Mouse (Mus musculus) heart, adult 2 months (tissue): Measurements from ENCODE around the gene Hist1h2bh.

Experiments
- CTCF ChIP-seq: fragments of 200-600 bp; IDR thresholded peaks from 2 replicates; pipeline ENCODE4 v1.8.1; 2022; ENCODE audit warnings: antibody characterized with exemption, mild to moderate bottlenecking, moderate library complexity
- POLR2A ChIP-seq: fragments of 200-500 bp; IDR thresholded peaks from 2 replicates; pipeline ENCODE4 v1.6.1; 2011; ENCODE audit warnings: mild to moderate bottlenecking, low read depth, low read length, control low read depth; ENCODE audit not compliant: insufficient read depth

GRCm38 (mm10) chr13:23538249-23538648 is 4.9 kb downstream of the Hist1h2bh start:
- TF ChIP-seq CTCF (no peak), POLR2A (no peak)
